Mouse (Mus musculus) heart, embryonic 12.5 days (tissue): ENCODE data around the gene Nob1. TPM values are rescaled to one million over a fixed set of nuclear protein-coding genes. Genes with fewer than 3 reads are reported as not detected.
A peak's percentile ranks its signal among the peaks of the same experiment; 100 is the strongest.

ENCODE experiments used
- ATAC-seq: fragments of 200-750 bp; cut with Nextera tagmentation; 2 replicates; pipeline ENCODE4 v1.8.0; 2017; ENCODE audit warnings: moderate TSS enrichment, moderate library complexity; ENCODE audit not compliant: insufficient number of reproducible peaks, low FRiP score
- H3K27ac ChIP-seq: fragments of 300-500 bp; sonication (generic); 2 replicates; pipeline ENCODE4 v1.5.1; 2016; ENCODE audit warnings: mild to moderate bottlenecking, moderate library complexity; ENCODE audit not compliant: poor library complexity, severe bottlenecking
- H3K27me3 ChIP-seq: fragments of 300-500 bp; sonication (generic); replicated peaks from 2 replicates; pipeline ENCODE4 v1.6.1; 2016; ENCODE audit warnings: mild to moderate bottlenecking, moderate library complexity
- H3K36me3 ChIP-seq: fragments of 300-500 bp; sonication (generic); 2 replicates; pipeline ENCODE4 v1.6.1; 2016; ENCODE audit warnings: mild to moderate bottlenecking, moderate library complexity
- H3K4me1 ChIP-seq: fragments of 300-500 bp; sonication (generic); replicated peaks from 2 replicates; pipeline ENCODE4 v1.6.1; 2016; ENCODE audit warnings: mild to moderate bottlenecking
- H3K4me2 ChIP-seq: fragments of 300-500 bp; sonication (generic); 2 replicates; pipeline ENCODE4 v1.6.1; 2016; ENCODE audit warnings: mild to moderate bottlenecking, moderate library complexity
- H3K4me3 ChIP-seq: fragments of 300-500 bp; sonication (generic); 2 replicates; pipeline ENCODE4 v1.5.1; 2016; ENCODE audit warnings: mild to moderate bottlenecking
- H3K9ac ChIP-seq: fragments of 300-500 bp; sonication (generic); 2 replicates; pipeline ENCODE4 v1.6.1; 2016; ENCODE audit warnings: mild to moderate bottlenecking, moderate library complexity
- H3K9me3 ChIP-seq: fragments of 300-500 bp; sonication (generic); replicated peaks from 2 replicates; pipeline ENCODE4 v1.6.1; 2016; ENCODE audit warnings: mild to moderate bottlenecking, moderate library complexity
- WGBS: fragments of 180-500 bp; shearing (Covaris S2); methylation state at CpG from one replicate; pipeline ENCODE4 v1.1.7; 2016; 5-methylcytosine and 5-hydroxymethylcytosine counted together
- polyA plus RNA-seq: library from polyadenylated mRNA; unstranded; fragments of >200 nt; fragmentation: Nextera tagmentation; extraction: Ambion mirVana; gene quantifications from 2 replicates; pipeline ENCODE4 v1.2.1, GENCODE M21; 2016

Gene Nob1
- polyA plus RNA-seq, 1 experiment from 2014 or later = 47.0 TPM

DNA sequence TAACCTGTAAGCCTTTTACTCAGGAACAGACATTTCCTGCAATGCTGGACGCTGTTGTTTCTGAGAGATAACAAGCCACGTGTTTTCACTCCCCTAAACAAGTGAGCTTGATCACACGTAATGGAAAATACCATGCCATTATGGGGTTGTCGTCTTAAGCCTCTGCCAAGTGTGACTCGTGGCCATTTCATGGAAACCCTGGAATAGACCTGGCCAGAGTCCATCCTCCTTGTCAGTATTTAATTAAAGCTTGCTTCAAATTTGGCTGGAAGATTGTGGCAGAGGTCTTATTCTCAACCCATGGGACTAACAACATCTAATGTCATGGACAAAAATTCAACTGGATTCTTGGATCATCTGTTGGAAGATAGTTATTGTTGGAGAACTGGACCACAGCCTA lies 38.7 kb downstream of the Nob1 start:
- H3K4me1 ChIP-seq = peaks cover 10% of the 10 kb centered on the region
- ATAC-seq = peak; percentile 71
- no peak overlapping the region for H3K4me3 ChIP-seq
- no peak overlapping the region for H3K27ac ChIP-seq
- no peak overlapping the region for H3K4me2 ChIP-seq
- no peak overlapping the region for H3K9ac ChIP-seq
- H3K9me3 ChIP-seq = no peaks in the 10 kb centered on the region; the same call in 1 of the 2 replicates
- 19% methylated on average over 5 of the region's 5 CpGs for WGBS
- 0 out of 2 replicates have a peak, but pooled peaks cover 3% of the 10 kb centered on the region for H3K27me3 ChIP-seq
- H3K36me3 ChIP-seq = no peaks in the 10 kb centered on the region

DNA sequence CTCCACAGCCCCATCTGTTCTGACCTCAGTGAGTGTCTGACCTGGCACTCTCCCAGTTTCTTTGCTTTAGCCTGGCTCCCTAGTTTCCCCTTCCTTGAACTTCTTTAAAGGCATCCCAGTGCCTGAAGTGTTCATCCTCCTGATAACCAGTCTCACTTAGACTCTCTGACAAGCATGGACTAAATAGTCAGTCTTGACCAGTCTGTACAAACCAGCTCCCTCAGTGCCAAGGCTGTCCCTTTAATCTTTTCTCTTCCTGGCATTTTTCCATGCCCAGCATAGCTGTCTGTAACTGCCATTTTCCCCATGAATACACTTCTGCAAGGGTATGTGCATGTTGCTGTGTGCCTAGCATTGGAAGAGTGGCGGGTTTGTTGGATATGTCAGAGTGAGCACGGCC lies 39.8 kb downstream of the Nob1 start:
- Histone ChIP-seq H3K4me1 (peaks cover 10% of the 10 kb centered on the region), H3K27me3 (no peaks in the 10 kb centered on the region), H3K4me3 (no peak overlapping the region), H3K9ac (no peak overlapping the region), H3K27ac (no peak overlapping the region), H3K9me3 (no peaks in the 10 kb centered on the region; the same call in 1 of the 2 replicates), H3K36me3 (peaks cover 10% of the 10 kb centered on the region), H3K4me2 (no peak overlapping the region)
- WGBS = 78% methylated on average over 2 of the region's 2 CpGs
- ATAC-seq = no peak

DNA sequence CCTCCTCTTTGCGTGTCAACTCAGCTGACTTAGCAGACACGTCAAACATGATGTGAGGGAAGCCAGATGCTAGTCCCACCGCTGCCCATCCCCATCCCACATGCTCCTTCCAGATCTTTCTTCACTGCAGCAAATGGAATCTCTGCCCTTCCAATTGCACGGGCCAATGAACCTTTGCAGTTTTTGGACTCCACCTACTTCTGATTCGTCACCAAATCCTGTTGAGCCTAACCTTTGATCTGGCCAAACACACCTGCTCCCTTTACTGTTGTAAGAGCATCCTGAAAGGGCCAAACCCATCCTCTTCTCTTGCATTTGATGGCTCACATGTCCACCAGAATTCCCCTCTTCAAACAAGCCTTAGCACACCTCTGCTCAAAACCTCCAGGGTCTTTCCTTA lies 40.2 kb downstream of the Nob1 start:
- no peaks in the 10 kb centered on the region; the same call in 1 of the 2 replicates for H3K9me3 ChIP-seq
- H3K4me1 ChIP-seq = peaks cover 10% of the 10 kb centered on the region
- H3K4me3 ChIP-seq = no peak overlapping the region
- no peak for ATAC-seq
- WGBS = 45% methylated on average over 5 of the region's 5 CpGs
- peaks cover 12% of the 10 kb centered on the region for H3K36me3 ChIP-seq
- no peaks in the 10 kb centered on the region for H3K27me3 ChIP-seq
- H3K9ac ChIP-seq = no peak overlapping the region
- no peak overlapping the region for H3K4me2 ChIP-seq
- no peak overlapping the region for H3K27ac ChIP-seq

GRCm38 (mm10) chr8:107382898-107383297 lies 42.0 kb downstream of the Nob1 start:
- no peak overlapping the region for H3K27ac ChIP-seq
- no peak overlapping the region for H3K4me3 ChIP-seq
- peaks cover 10% of the 10 kb centered on the region for H3K4me1 ChIP-seq
- no peak for ATAC-seq
- WGBS = 80% methylated on average over 4 of the region's 4 CpGs
- H3K9ac ChIP-seq = no peak overlapping the region
- H3K27me3 ChIP-seq = no peaks in the 10 kb centered on the region
- no peak overlapping the region for H3K4me2 ChIP-seq
- no peaks in the 10 kb centered on the region; the same call in 1 of the 2 replicates for H3K9me3 ChIP-seq
- H3K36me3 ChIP-seq = peaks cover 28% of the 10 kb centered on the region

- Histone ChIP-seq H3K4me3 (no peak overlapping the region), H3K4me1 (peaks cover 10% of the 10 kb centered on the region), H3K36me3 (peaks cover 33% of the 10 kb centered on the region), H3K4me2 (no peak overlapping the region), H3K9ac (no peak overlapping the region), H3K9me3 (no peaks in the 10 kb centered on the region; the same call in 1 of the 2 replicates), H3K27ac (no peak overlapping the region), H3K27me3 (no peaks in the 10 kb centered on the region)
- ATAC-seq = no peak
- WGBS = 85% methylated on average over 4 of the region's 4 CpGs
Measured at GRCm38 (mm10) chr8:107381666-107382065, 43.2 kb downstream of the Nob1 start.

GRCm38 (mm10) chr8:107380734-107381133 lies 44.1 kb downstream of the Nob1 start:
- Histone ChIP-seq H3K27ac (no peak overlapping the region), H3K9me3 (no peaks in the 10 kb centered on the region; the same call in 1 of the 2 replicates), H3K9ac (no peak overlapping the region), H3K36me3 (peaks cover 33% of the 10 kb centered on the region), H3K27me3 (no peaks in the 10 kb centered on the region), H3K4me3 (no peak overlapping the region), H3K4me1 (0 out of 2 replicates have a peak, but pooled peaks cover 5% of the 10 kb centered on the region), H3K4me2 (no peak overlapping the region)
- WGBS = 88% methylated on average over 8 of the region's 8 CpGs
- no peak for ATAC-seq

DNA sequence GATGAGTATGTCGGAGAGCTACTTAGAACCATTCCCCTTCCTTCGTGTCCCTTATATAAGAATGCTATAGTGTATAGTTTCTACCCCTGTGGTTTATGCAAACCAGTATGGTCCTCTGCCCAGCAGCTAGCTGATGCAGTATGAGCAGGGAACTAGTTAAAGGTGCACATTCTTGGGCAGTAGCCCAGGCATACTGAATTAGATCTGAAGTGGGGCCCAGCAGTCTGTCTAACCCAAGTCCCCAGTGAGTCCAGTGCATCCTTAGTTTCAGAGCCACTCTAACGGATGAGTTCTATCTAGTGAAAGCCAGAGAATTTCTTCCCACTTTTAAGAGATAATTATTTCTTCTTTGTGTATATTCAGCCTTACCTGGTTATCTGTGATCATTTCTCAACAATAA lies 47.5 kb downstream of the Nob1 start:
- Histone ChIP-seq H3K27ac (no peak overlapping the region), H3K4me2 (no peak overlapping the region), H3K4me1 (no peaks in the 10 kb centered on the region), H3K9me3 (no peaks in the 10 kb centered on the region; the same call in 1 of the 2 replicates), H3K4me3 (no peak overlapping the region), H3K36me3 (peaks cover 50% of the 10 kb centered on the region), H3K9ac (no peak overlapping the region), H3K27me3 (no peaks in the 10 kb centered on the region)
- 85% methylated on average over 3 of the region's 3 CpGs for WGBS
- ATAC-seq = no peak

DNA sequence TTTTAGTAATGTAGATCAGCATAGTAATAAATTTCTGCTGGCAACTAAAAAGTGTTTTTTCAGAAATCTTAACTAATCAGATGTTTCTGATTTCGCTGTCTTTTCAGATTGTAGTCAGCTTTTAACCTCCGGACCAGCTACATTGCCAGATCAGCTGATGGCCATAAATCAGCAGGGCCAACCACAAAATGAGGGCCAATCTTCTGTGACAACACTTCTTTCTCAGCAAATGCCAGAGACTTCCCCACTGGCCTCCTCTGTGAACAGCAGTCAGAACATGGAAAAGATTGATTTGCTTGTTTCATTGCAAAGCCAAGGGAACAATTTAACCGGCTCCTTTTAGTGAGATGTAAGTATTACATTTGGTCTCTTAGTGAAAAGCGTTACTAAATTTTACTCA lies 54.5 kb downstream of the Nob1 start:
- H3K4me3 ChIP-seq = no peak overlapping the region
- ATAC-seq = no peak

More for the DNA sequence above, 54.5 kb downstream of the Nob1 start:
- 0 out of 2 replicates have a peak, but pooled peaks cover 3% of the 10 kb centered on the region for H3K4me1 ChIP-seq
- H3K9me3 ChIP-seq = no peaks in the 10 kb centered on the region
- H3K4me2 ChIP-seq = no peak overlapping the region
- peaks cover 73% of the 10 kb centered on the region for H3K36me3 ChIP-seq
- WGBS = 74% methylated on average over 4 of the region's 4 CpGs
- no peaks in the 10 kb centered on the region for H3K27me3 ChIP-seq
- H3K9ac ChIP-seq = no peak overlapping the region
- H3K27ac ChIP-seq = peak overlapping the region; percentile 54

Other genes with a start within 250 kb of the Nob1 start
- gene Nfat5, start 131.6 kb downstream of the Nob1 start, polyA plus RNA-seq = 13.1 and 15.1 TPM in 2 replicates
- gene Nqo1, start 21.8 kb downstream of the Nob1 start, polyA plus RNA-seq = 4.8 and 5.6 TPM in 2 replicates
- gene Wwp2, start 11.3 kb upstream of the Nob1 start, polyA plus RNA-seq = 37.6 and 40.7 TPM in 2 replicates
- gene Psmd7, start 163.4 kb upstream of the Nob1 start, polyA plus RNA-seq = 199 and 203 TPM in 2 replicates